Mouse (Mus musculus): ENCODE measurements at regions not wholly inside any gene's neighbourhood (a gene's known extent, or its start where the extent isn't known, plus 50 kb on each side); places are given as distances from the start of the nearest gene placed in this dataset.
A peak's percentile ranks its signal among the peaks of the same experiment; 100 is the strongest.

DNA sequence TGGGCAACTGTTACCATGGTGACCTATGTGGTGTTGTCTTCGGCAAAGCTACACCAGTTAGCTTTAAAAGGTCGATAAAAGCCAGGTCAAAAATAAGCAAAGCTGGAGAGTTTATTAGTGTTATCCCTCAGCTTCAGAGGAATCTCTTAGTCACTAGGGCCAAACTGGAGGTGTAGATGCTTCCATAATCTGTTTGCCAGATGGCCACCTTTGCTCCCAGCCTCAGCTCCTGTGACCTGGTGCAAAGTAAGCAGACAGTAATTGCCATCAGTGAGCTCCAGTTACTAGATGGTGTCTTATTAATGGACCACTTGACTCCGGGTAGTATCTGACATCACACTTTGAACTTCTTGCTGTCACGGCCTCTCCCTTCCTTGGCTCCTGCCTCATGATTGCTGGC lies 245.3 kb downstream of the Gm45692 start:
- Histone ChIP-seq H3K4me2 (no peak overlapping the region), H3K27ac (no peak overlapping the region), H3K4me3 (replicated peaks) (no peak overlapping the region), H3K9ac (no peak overlapping the region), H3K4me1 (no peaks in the 10 kb centered on the region), H3K27me3 (replicated peaks) (no peaks in the 10 kb centered on the region), H3K9me3 (no peaks in the 10 kb centered on the region), H3K36me3 (no peaks in the 10 kb centered on the region)
- 49% methylated on average over 4 of the region's 4 CpGs for WGBS
- ATAC-seq (ENCODE audit: insufficient read depth, low FRiP score, low read depth): no peak

DNA sequence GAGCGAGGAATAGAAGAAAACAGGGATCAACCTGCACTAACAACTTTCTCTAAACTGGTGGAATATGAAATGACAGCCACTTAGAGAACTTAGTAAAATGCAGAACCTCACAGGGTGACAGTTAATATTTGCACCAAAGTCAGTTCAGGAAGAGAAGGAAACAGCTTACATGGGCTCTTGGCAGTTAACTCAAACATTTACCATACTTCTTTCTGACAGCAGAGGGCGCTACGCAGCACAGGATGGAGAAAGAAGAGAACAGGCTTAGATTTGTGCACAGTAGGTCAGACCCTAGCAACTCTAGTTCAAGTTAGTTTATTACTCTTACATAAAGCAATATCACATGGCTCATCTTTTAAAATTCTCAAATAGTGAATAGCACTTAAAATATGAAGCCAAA lies 261.3 kb downstream of the Gm45692 start:
- Histone ChIP-seq H3K4me3 (replicated peaks) (no peak overlapping the region), H3K9me3 (no peaks in the 10 kb centered on the region), H3K36me3 (no peaks in the 10 kb centered on the region), H3K27ac (no peak overlapping the region), H3K4me2 (no peak overlapping the region), H3K9ac (no peak overlapping the region), H3K27me3 (replicated peaks) (no peaks in the 10 kb centered on the region), H3K4me1 (peaks cover 5% of the 10 kb centered on the region; the same call in 1 of the 2 replicates)
- 29% methylated on average over 3 of the region's 3 CpGs for WGBS
- no peak for ATAC-seq (ENCODE audit: insufficient read depth, low FRiP score, low read depth)

DNA sequence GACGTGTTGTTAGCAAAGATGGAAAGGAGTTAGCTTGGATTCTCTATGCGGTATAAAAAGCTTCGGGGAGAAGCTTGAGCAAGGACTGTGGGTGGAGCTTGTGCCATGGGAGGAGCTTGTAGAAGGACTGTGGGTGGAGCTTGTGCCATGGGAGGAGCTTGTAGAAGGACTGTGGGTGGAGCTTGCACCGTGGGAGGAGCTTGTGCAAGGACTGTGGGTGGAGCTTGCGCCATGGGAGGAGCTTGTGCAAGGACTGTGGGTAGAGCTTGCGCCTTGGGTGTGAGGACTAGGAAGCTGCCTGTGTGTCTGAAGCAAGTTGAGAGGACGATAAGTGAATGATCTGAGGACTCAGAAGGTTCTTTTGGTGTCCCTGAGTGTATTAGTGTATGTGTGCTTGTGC lies 263.1 kb downstream of the Gm45692 start:
- ATAC-seq (ENCODE audit: insufficient read depth, low FRiP score, low read depth): no peak
- H3K4me2 ChIP-seq: no peak overlapping the region
- H3K9ac ChIP-seq: no peak overlapping the region
- H3K27ac ChIP-seq: no peak overlapping the region
- H3K27me3 ChIP-seq (replicated peaks): no peaks in the 10 kb centered on the region
- no peaks in the 10 kb centered on the region for H3K9me3 ChIP-seq
- peaks cover 5% of the 10 kb centered on the region; the same call in 1 of the 2 replicates for H3K4me1 ChIP-seq
- H3K36me3 ChIP-seq: no peaks in the 10 kb centered on the region
- WGBS: 86% methylated on average over 7 of the region's 7 CpGs
- H3K4me3 ChIP-seq (replicated peaks): no peak overlapping the region

DNA sequence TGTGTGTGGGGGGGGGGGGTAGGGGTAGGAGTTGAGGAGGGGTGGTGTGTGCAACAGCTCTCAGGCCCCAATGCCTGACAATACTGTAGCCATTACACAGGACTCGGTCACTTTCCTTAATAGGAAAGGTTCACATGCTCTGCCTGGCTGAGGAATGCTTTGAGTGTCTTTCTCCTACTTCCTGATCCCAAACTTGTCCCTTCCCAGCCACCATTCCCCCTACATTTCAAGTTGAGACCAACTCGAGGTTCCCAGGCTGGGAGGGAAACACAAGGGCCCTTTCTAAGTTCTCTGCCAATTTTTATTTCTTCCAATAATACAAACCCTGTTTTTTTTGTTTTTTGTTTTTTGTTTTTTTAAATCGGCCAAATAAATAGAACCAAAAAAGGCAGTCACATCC lies 264.6 kb downstream of the Gm45692 start:
- Histone ChIP-seq H3K27ac (no peak overlapping the region; the same call in 1 of the 2 replicates), H3K36me3 (no peaks in the 10 kb centered on the region), H3K9ac (no peak overlapping the region), H3K4me3 (replicated peaks) (no peak overlapping the region), H3K4me1 (peaks cover 5% of the 10 kb centered on the region; the same call in 1 of the 2 replicates), H3K27me3 (replicated peaks) (no peaks in the 10 kb centered on the region), H3K9me3 (no peaks in the 10 kb centered on the region), H3K4me2 (no peak overlapping the region)
- no peak for ATAC-seq (ENCODE audit: insufficient read depth, low FRiP score, low read depth)
- WGBS: 31% methylated on average over 3 of the region's 3 CpGs

- H3K36me3 ChIP-seq: no peaks in the 10 kb centered on the region
These were observed 265.1 kb downstream of the Gm45692 start for GRCm38 (mm10) chr8:26384305-26384993.

DNA sequence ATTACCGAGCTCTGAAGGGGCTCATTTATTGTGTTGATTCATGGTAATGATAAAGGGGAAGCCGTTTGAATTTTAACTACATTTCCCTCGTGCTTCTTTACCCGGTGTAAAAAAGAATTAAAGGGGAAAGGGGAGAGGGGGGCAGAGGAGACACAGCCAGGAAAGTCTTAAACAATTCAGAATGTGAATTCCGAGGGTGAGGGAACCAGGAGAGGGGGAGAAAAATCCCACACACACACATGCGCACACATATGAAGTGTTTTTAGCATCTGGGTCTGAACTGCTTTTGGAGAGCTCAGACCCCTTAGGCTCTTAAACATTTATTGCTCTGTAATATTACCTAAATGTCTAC lies 265.6 kb downstream of the Gm45692 start:
- H3K36me3 ChIP-seq: no peaks in the 10 kb centered on the region
- H3K27me3 ChIP-seq (replicated peaks): no peaks in the 10 kb centered on the region
- H3K9ac ChIP-seq: no peak overlapping the region
- ATAC-seq (ENCODE audit: insufficient read depth, low FRiP score, low read depth): no peak
- H3K4me3 ChIP-seq (replicated peaks): no peak overlapping the region
- WGBS: 11% methylated on average over 6 of the region's 6 CpGs
- peaks cover 5% of the 10 kb centered on the region; the same call in 1 of the 2 replicates for H3K4me1 ChIP-seq
- no peaks in the 10 kb centered on the region for H3K9me3 ChIP-seq
- no peak overlapping the region for H3K27ac ChIP-seq
- no peak overlapping the region for H3K4me2 ChIP-seq

More at GRCm38 (mm10) chr8:26384305-26384993, 265.1 kb downstream of the Gm45692 start:
- WGBS: 9% methylated on average over 3 of the region's 3 CpGs
- H3K4me3 ChIP-seq (replicated peaks): no peak overlapping the region
- peak; percentile 70 for ATAC-seq (ENCODE audit: insufficient read depth, low FRiP score, low read depth)
- H3K4me1 ChIP-seq: peaks cover 5% of the 10 kb centered on the region; the same call in 1 of the 2 replicates
- peak overlapping the region; percentile 54; the same call in 1 of the 2 replicates for H3K27ac ChIP-seq
- H3K27me3 ChIP-seq (replicated peaks): no peaks in the 10 kb centered on the region
- H3K4me2 ChIP-seq: no peak overlapping the region
- H3K9me3 ChIP-seq: no peaks in the 10 kb centered on the region
- H3K9ac ChIP-seq: no peak overlapping the region

DNA sequence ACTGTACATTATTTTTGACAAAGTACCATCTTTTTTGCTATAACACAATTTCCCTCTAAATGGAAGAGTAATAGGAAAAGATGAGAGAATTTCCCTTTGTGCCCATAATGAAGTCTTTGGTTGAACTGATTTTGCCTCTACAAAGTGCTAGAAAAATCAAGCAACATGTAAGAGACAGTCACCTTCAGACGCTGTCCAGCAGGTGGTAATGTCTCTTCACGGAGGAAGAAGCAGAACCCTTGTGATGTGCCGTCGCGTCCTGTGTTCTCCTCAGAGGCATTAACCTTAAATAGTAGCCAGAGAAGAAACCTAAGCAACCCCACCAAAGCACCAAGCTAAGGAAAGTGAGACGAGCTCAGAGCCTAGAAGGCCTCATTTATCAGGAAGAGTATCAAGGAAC lies 275.7 kb downstream of the Gm45692 start:
- Histone ChIP-seq H3K36me3 (no peaks in the 10 kb centered on the region), H3K27me3 (replicated peaks) (no peaks in the 10 kb centered on the region), H3K4me2 (no peak overlapping the region), H3K4me3 (replicated peaks) (no peak overlapping the region), H3K27ac (no peak overlapping the region), H3K9ac (no peak overlapping the region), H3K4me1 (no peaks in the 10 kb centered on the region), H3K9me3 (no peaks in the 10 kb centered on the region)
- WGBS: 50% methylated on average over 6 of the region's 6 CpGs
- no peak for ATAC-seq (ENCODE audit: insufficient read depth, low FRiP score, low read depth)

GRCm38 (mm10) chr8:26420002-26420401 lies 300.7 kb downstream of the Gm45692 start:
- Histone ChIP-seq H3K27ac (no peak overlapping the region), H3K9me3 (no peaks in the 10 kb centered on the region), H3K27me3 (replicated peaks) (no peaks in the 10 kb centered on the region), H3K36me3 (no peaks in the 10 kb centered on the region), H3K4me2 (no peak overlapping the region), H3K4me3 (replicated peaks) (no peak overlapping the region), H3K4me1 (no peaks in the 10 kb centered on the region), H3K9ac (no peak overlapping the region)
- WGBS: 42% methylated on average over 6 of the region's 6 CpGs
- ATAC-seq (ENCODE audit: insufficient read depth, low FRiP score, low read depth): no peak

DNA sequence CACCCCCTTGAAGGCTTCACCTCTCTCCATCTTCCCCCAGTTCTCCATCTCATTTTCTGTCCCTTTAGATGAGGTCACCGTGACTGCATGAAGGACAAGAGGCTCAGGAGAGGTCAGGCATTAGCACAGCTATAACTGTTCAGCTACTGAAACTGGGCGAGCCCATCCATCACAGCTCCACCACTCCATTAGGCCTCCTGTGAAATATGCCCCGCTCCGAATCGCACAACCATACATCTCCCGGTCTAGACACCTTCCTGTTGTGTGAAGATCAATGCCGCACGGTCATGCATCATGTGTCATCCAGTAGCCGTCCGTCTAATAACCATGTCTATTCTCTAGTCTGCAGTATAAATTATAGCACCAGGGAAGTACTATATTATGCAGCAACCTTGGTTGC lies 301.2 kb downstream of the Gm45692 start:
- no peaks in the 10 kb centered on the region for H3K36me3 ChIP-seq
- H3K4me3 ChIP-seq (replicated peaks): no peak overlapping the region
- H3K27me3 ChIP-seq (replicated peaks): no peaks in the 10 kb centered on the region
- H3K4me2 ChIP-seq: no peak overlapping the region
- no peak overlapping the region for H3K27ac ChIP-seq
- H3K4me1 ChIP-seq: no peaks in the 10 kb centered on the region
- no peaks in the 10 kb centered on the region for H3K9me3 ChIP-seq
- H3K9ac ChIP-seq: no peak overlapping the region
- ATAC-seq (ENCODE audit: insufficient read depth, low FRiP score, low read depth): no peak
- WGBS: 60% methylated on average over 10 of the region's 10 CpGs

GRCm38 (mm10) chr8:26427311-26427710 lies 308.0 kb downstream of the Gm45692 start:
- Histone ChIP-seq H3K4me1 (no peaks in the 10 kb centered on the region), H3K4me3 (replicated peaks) (no peak overlapping the region), H3K27me3 (replicated peaks) (no peaks in the 10 kb centered on the region), H3K9me3 (no peaks in the 10 kb centered on the region), H3K4me2 (no peak overlapping the region), H3K27ac (no peak overlapping the region), H3K36me3 (no peaks in the 10 kb centered on the region), H3K9ac (no peak overlapping the region)
- 92% methylated on average over 7 of the region's 7 CpGs for WGBS
- no peak for ATAC-seq (ENCODE audit: insufficient read depth, low FRiP score, low read depth)

DNA sequence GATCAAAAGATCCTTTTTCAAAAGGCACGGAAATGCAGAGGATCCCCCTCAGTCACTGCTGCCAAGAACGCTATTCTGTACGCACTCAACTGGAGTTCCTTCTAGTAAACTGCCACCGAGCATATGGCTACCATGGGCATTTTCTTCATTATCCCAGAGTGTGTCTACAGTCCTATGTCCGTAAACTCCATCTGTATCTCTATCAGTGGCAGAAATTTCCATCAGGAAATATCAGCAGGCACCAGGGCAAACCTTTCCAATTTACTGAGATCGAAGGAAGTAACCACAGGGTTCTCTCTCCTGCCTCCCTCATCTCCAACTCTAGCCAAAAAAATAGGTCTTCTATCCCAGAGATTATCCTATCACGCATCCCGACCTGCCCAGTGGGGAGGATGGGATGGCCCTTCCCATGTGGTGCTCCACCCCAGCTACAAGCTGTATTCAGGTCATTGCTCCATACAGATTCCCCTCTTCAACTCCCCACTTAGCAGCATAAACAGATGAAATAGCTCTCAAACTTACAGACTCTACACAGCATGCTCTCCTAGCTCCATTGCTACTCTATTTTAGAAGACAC lies 310.5 kb downstream of the Gm45692 start:
- H3K4me3 ChIP-seq (replicated peaks): no peak overlapping the region
- H3K9ac ChIP-seq: no peak overlapping the region
- no peak overlapping the region for H3K27ac ChIP-seq
- H3K27me3 ChIP-seq (replicated peaks): no peaks in the 10 kb centered on the region
- H3K9me3 ChIP-seq: no peaks in the 10 kb centered on the region
- H3K4me1 ChIP-seq: no peaks in the 10 kb centered on the region
- H3K36me3 ChIP-seq: no peaks in the 10 kb centered on the region
- no peak overlapping the region for H3K4me2 ChIP-seq
- 81% methylated on average over 8 of the region's 8 CpGs for WGBS
- ATAC-seq (ENCODE audit: insufficient read depth, low FRiP score, low read depth): no peak

DNA sequence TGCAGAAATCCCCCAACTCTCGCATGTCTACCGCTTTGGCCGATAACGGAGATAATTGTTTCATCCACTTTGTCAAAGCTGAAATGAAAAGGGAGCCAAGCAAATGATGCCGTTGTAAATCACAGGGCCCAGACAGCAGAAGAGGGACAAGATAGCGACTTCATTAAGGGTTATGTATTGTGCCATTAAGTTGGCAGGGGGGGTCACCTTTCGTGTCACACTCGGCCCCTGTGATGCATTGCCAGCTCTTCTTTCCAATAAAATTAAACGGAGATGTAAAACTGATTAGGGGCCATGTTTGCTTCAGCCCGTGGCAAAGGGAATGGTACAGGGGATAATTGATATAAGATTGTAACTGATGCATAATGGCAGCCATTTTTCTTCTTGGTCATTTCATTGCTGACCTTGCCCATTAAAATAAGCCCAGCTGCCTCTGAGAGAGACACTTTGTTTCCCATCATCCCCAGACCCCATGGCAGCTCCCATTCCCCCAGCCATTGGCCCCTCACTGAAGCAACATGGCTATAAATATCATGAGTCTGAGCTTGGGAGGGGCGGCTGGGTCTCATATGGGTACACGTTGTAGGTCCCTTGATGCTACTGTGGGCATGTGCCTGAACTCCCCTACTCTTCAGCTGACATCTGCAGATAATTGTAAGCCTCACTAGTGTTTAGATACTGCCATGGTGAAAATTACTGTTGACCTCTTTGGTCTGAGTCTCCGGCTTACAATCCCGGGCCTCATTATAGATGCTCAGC lies 313.0 kb downstream of the Gm45692 start:
- Histone ChIP-seq H3K27me3 (replicated peaks) (no peaks in the 10 kb centered on the region), H3K9ac (no peak overlapping the region), H3K9me3 (no peaks in the 10 kb centered on the region), H3K4me1 (no peaks in the 10 kb centered on the region), H3K27ac (no peak overlapping the region), H3K4me2 (no peak overlapping the region), H3K4me3 (replicated peaks) (no peak overlapping the region), H3K36me3 (no peaks in the 10 kb centered on the region)
- no peak for ATAC-seq (ENCODE audit: insufficient read depth, low FRiP score, low read depth)
- WGBS: 70% methylated on average over 14 of the region's 14 CpGs

Measured in stomach, embryonic 15.5 days (tissue).